Mouse (Mus musculus) liver, adult 2 months (tissue): Measurements from ENCODE around the gene Kcnk3.

Source experiments
- CTCF ChIP-seq: fragments of 200-500 bp; IDR thresholded peaks from 2 replicates; pipeline ENCODE4 v1.5.1; 2011; ENCODE audit warnings: low read depth, low read length, control low read depth
- POLR2A ChIP-seq: fragments of 200-500 bp; IDR thresholded peaks from 2 replicates; pipeline ENCODE4 v1.6.1; 2011; ENCODE audit warnings: low read length, control low read depth; ENCODE audit not compliant: insufficient read depth; ENCODE audit errors: extremely low read depth

DNA sequence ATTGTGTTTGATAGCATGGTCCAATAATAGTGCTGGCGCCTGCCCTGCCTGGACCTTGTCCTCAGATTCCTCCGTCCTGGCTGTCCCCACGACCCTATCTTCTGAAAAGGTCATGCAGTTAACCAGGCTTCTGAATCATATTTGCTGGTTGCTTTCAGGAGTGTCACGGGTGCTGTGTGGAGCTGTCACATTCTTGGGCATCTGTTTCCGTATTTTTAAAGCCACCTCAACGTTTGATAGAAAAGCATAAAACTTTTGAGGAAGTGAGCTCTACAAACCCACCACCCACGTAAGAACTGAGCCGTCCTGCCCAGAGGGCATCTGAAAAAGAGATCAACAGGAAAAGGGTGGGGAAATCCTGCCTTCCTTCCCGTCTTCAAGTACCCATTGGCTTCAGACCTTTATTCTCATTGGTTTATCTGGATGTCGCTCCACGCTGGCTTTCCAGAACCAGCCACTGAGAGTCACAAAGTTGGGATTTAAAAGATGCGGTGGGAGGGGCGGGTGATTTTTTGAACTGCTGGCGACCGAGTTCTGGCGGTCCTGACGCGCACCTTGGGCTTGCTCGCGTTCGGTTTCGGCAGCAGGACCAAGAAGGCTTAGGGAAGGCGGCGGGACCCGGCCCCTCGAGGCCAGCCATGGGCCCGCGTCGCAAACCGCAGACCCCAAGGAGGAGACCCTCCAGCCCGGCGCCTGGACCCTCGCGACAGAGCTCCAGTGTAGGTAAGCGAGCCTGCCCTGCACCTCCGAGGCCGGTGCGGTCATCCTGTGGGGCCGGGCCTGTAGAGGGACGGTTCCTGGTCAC is 78.6 kb downstream of the Kcnk3 start, which contains the start of gene Cenpa:
- TF ChIP-seq CTCF (no peak), POLR2A (0 out of 2 replicates have a peak, but pooled peaks have one; percentile 21)
